Mouse (Mus musculus): ENCODE measurements around the gene Wfikkn2.
A peak's percentile ranks its signal among the peaks of the same experiment; 100 is the strongest.

The Wfikkn2 gene

GRCm38 (mm10) chr11:94261585-94262370 is 16.0 kb upstream of the Wfikkn2 start:
- DNase-seq: no peak

- DNase-seq: no peak
These were observed 14.0 kb upstream of the Wfikkn2 start for GRCm38 (mm10) chr11:94259814-94260213.

GRCm38 (mm10) chr11:94257987-94258386 is 12.2 kb upstream of the Wfikkn2 start:
- DNase-seq: no peak

- DNase-seq: no peak
These were observed 9.9 kb upstream of the Wfikkn2 start for GRCm38 (mm10) chr11:94255733-94256132.

- no peak for DNase-seq
These were observed 7.9 kb upstream of the Wfikkn2 start for GRCm38 (mm10) chr11:94253691-94254090.

GRCm38 (mm10) chr11:94253156-94253555 is 7.4 kb upstream of the Wfikkn2 start:
- no peak for DNase-seq

GRCm38 (mm10) chr11:94246789-94247061 is 920 bp upstream of the Wfikkn2 start:
- DNase-seq: no peak

- DNase-seq: no peak
These were observed 1.4 kb downstream of the Wfikkn2 start for GRCm38 (mm10) chr11:94244385-94244784.

GRCm38 (mm10) chr11:94243422-94244180 is 2.2 kb downstream of the Wfikkn2 start:
- DNase-seq: no peak

GRCm38 (mm10) chr11:94242760-94243421 is 2.9 kb downstream of the Wfikkn2 start:
- DNase-seq: no peak

- DNase-seq: no peak
These were observed 6.1 kb downstream of the Wfikkn2 start for GRCm38 (mm10) chr11:94239706-94240105.

- DNase-seq: no peak
These were observed 7.0 kb downstream of the Wfikkn2 start for GRCm38 (mm10) chr11:94238786-94239185.

GRCm38 (mm10) chr11:94236074-94236473 is 9.7 kb downstream of the Wfikkn2 start:
- DNase-seq: peak; percentile 85

- no peak for DNase-seq
These were observed 10.9 kb downstream of the Wfikkn2 start for GRCm38 (mm10) chr11:94234857-94235256.

- no peak for DNase-seq
These were observed 11.4 kb downstream of the Wfikkn2 start for GRCm38 (mm10) chr11:94234380-94234779.

- DNase-seq: peak; percentile 63
These were observed 12.4 kb downstream of the Wfikkn2 start for GRCm38 (mm10) chr11:94233405-94233804.

GRCm38 (mm10) chr11:94231821-94232552 is 13.8 kb downstream of the Wfikkn2 start:
- DNase-seq: peak; percentile 53

- DNase-seq: no peak
These were observed 15.6 kb downstream of the Wfikkn2 start for GRCm38 (mm10) chr11:94230244-94230643.

GRCm38 (mm10) chr11:94229207-94229960 is 16.4 kb downstream of the Wfikkn2 start:
- no peak for DNase-seq

GRCm38 (mm10) chr11:94228416-94228815 is 17.4 kb downstream of the Wfikkn2 start:
- no peak for DNase-seq

GRCm38 (mm10) chr11:94225985-94226384 is 19.8 kb downstream of the Wfikkn2 start:
- DNase-seq: peak; percentile 69

GRCm38 (mm10) chr11:94223531-94223930 is 22.3 kb downstream of the Wfikkn2 start:
- no peak for DNase-seq
